Mouse (Mus musculus): Measurements from ENCODE around the gene Chrna5.

- TF ChIP-seq CTCF (IDR thresholded peaks at IDR 0.05), result no peak
- TF ChIP-seq EP300 (IDR thresholded peaks at IDR 0.05), result no peak
These were observed 34.4 kb upstream of the Chrna5 start for GRCm38 (mm10) chr9:54946256-54946655.

All from lung, postnatal 0 days (tissue).